Mouse (Mus musculus): ENCODE results near the gene Nat8f5. TPM values are rescaled to one million over a fixed set of nuclear protein-coding genes. Genes with fewer than 3 reads are reported as not detected.
"Not testable (repeated sequence)": the region's sequence is repeated elsewhere in the genome, so short reads cannot be mapped to it uniquely, and the experiment has no call there.

Gene Nat8f5
- polyA plus RNA-seq, 1 experiment from 2014 or later: not detected

DNA sequence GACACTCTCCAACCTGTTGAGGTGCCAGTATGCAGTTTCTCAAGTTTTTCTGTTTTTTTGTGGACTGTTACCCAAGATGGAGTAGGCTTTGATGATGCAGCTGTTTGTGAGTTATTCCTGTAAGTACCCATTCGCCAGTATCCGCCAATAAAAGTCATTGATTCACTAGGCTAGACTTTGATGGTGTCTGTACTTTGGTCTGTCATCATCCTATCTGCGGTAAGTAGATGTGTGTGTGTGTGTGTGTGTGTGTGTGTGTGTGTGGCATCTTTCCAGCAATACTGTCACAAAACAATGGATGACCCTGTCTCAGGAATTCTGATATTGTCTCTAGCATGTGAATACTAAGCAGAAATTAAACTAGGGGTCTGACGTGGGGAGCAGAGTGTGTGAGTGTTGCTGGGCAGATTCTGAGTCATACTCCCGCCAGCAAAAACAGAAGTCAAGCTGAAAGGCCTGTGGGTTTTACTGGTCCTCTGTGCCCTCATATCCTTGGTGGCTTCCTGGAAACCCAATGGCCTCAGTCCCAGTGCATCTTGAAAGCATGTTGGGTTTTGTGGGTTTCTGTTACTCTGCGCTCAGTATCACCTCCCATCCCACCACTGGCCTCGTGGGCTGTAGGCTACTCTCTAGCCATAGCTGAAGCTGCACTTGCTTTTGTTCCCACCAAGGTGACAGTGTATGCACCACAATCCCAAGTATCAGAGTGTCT is 30.4 kb upstream of the Nat8f5 start:
- H3K4me1 ChIP-seq: no peaks in the 10 kb centered on the region
- no peak overlapping the region for H3K4me2 ChIP-seq
- no peaks in the 10 kb centered on the region for H3K9me3 ChIP-seq
- H3K27ac ChIP-seq: no peak overlapping the region
- H3K36me3 ChIP-seq: no peaks in the 10 kb centered on the region
- ATAC-seq (ENCODE audit: borderline replicate concordance, extremely low read depth, low FRiP score, low TSS enrichment): no peak
- no peak overlapping the region for H3K9ac ChIP-seq
- no peaks in the 10 kb centered on the region for H3K27me3 ChIP-seq
- H3K4me3 ChIP-seq: no peak overlapping the region
- WGBS: 86% methylated on average over 7 of the region's 7 CpGs

DNA sequence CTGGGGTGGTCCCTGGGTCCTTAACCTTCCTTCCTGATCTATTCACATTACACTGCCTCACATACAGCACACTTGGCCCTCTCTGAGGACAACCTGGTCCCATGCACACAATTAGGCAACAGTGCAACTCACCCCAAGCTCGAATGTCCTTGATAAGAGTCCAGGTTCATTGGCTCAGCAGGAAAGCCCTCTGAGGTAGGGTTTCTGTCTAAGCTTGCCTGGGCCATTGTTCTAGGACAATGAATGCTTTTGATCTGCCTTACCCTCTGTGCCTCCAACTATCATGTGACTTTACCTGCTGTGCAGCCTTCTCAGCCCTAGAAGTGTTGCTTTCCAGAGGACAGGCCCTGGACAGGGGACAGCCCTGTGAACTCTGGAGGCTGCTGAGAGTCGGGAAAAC is 28.5 kb upstream of the Nat8f5 start:
- ATAC-seq (ENCODE audit: borderline replicate concordance, extremely low read depth, low FRiP score, low TSS enrichment): no peak
- 16% methylated on average over 2 of the region's 2 CpGs for WGBS

DNA sequence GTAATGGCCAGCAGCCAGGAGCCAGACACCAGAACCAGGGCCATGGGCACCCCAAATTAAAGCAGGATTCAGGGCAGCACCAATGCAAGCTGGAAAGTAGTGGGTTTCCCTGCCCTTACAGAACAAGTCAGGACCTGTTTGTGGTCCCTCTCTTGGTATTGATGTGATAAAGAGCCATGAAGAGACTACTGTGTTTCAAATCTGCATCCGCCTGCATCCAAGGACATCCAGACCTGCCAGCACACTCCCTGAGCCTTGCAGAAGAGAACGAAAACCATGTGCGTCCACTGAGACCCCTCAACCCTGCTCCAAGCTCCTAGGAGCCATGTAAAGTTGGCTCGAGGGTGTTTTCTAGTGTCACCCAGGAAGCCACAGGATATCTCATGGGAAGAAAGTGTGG is 27.4 kb upstream of the Nat8f5 start:
- ATAC-seq (ENCODE audit: borderline replicate concordance, extremely low read depth, low FRiP score, low TSS enrichment): no peak
- H3K36me3 ChIP-seq: no peaks in the 10 kb centered on the region
- no peaks in the 10 kb centered on the region for H3K27me3 ChIP-seq
- no peak overlapping the region for H3K27ac ChIP-seq
- H3K9me3 ChIP-seq: no peaks in the 10 kb centered on the region
- no peak overlapping the region for H3K4me2 ChIP-seq
- H3K9ac ChIP-seq: no peak overlapping the region
- H3K4me1 ChIP-seq: no peaks in the 10 kb centered on the region
- H3K4me3 ChIP-seq: no peak overlapping the region
- 75% methylated on average over 4 of the region's 4 CpGs for WGBS

More for the DNA sequence above, 28.5 kb upstream of the Nat8f5 start:
- no peak overlapping the region for H3K27ac ChIP-seq
- no peaks in the 10 kb centered on the region for H3K36me3 ChIP-seq
- no peaks in the 10 kb centered on the region for H3K4me1 ChIP-seq
- H3K4me2 ChIP-seq: no peak overlapping the region
- no peak overlapping the region for H3K9ac ChIP-seq
- no peaks in the 10 kb centered on the region for H3K27me3 ChIP-seq
- no peaks in the 10 kb centered on the region for H3K9me3 ChIP-seq
- no peak overlapping the region for H3K4me3 ChIP-seq

- ATAC-seq (ENCODE audit: borderline replicate concordance, extremely low read depth, low FRiP score, low TSS enrichment): no peak
These were observed 26.1 kb upstream of the Nat8f5 start for GRCm38 (mm10) chr6:85846921-85847320.

GRCm38 (mm10) chr6:85843677-85844458 is 23.1 kb upstream of the Nat8f5 start:
- not testable (repeated sequence) for H3K4me3 ChIP-seq; H3K9ac ChIP-seq; H3K36me3 ChIP-seq; H3K4me1 ChIP-seq; H3K9me3 ChIP-seq; H3K27me3 ChIP-seq; H3K27ac ChIP-seq; ATAC-seq (ENCODE audit: borderline replicate concordance, extremely low read depth, low FRiP score, low TSS enrichment); H3K4me2 ChIP-seq
- 81% methylated on average over 25 of the region's 25 CpGs for WGBS

More at GRCm38 (mm10) chr6:85846921-85847320, 26.1 kb upstream of the Nat8f5 start:
- no peak overlapping the region for H3K4me2 ChIP-seq
- H3K4me1 ChIP-seq: no peaks in the 10 kb centered on the region
- no peaks in the 10 kb centered on the region for H3K36me3 ChIP-seq
- WGBS: 23% methylated on average over 1 of the region's 1 CpGs
- H3K4me3 ChIP-seq: no peak overlapping the region
- no peaks in the 10 kb centered on the region for H3K9me3 ChIP-seq
- no peaks in the 10 kb centered on the region for H3K27me3 ChIP-seq
- no peak overlapping the region for H3K27ac ChIP-seq
- no peak overlapping the region for H3K9ac ChIP-seq

DNA sequence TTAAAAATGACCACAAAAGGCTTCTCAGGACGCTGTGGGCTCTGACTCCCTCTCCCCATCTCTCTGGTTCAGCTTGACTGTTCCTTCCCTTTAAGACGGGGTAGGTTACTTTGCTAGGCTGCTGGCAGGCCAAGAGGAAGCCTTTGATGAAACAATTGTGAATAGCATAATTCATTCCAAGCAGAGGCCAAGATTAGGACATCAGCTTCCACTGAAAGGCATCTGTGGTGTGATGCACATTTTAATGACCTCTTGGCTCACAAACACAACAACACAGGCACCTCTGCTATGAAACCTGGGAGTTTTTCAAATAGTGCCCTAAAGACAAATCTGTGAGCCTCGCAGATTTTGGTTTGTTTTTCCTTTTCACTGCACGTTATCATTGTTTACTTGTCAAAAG is 19.2 kb upstream of the Nat8f5 start:
- Histone ChIP-seq H3K9ac (no peak overlapping the region), H3K4me2 (no peak overlapping the region), H3K9me3 (no peaks in the 10 kb centered on the region), H3K27me3 (no peaks in the 10 kb centered on the region), H3K36me3 (no peaks in the 10 kb centered on the region), H3K4me1 (no peaks in the 10 kb centered on the region), H3K4me3 (no peak overlapping the region), H3K27ac (no peak overlapping the region)
- WGBS: 41% methylated on average over 4 of the region's 4 CpGs
- no peak for ATAC-seq (ENCODE audit: borderline replicate concordance, extremely low read depth, low FRiP score, low TSS enrichment)

GRCm38 (mm10) chr6:85838674-85839073 is 17.9 kb upstream of the Nat8f5 start:
- Histone ChIP-seq H3K27me3 (no peaks in the 10 kb centered on the region), H3K36me3 (no peaks in the 10 kb centered on the region), H3K4me1 (no peaks in the 10 kb centered on the region), H3K9ac (no peak overlapping the region), H3K4me3 (no peak overlapping the region), H3K4me2 (no peak overlapping the region), H3K9me3 (no peaks in the 10 kb centered on the region), H3K27ac (no peak overlapping the region)
- ATAC-seq (ENCODE audit: borderline replicate concordance, extremely low read depth, low FRiP score, low TSS enrichment): no peak
- 60% methylated on average over 8 of the region's 8 CpGs for WGBS

GRCm38 (mm10) chr6:85837307-85837706 is 16.5 kb upstream of the Nat8f5 start:
- ATAC-seq (ENCODE audit: borderline replicate concordance, extremely low read depth, low FRiP score, low TSS enrichment); H3K4me3 ChIP-seq; H3K36me3 ChIP-seq; H3K27me3 ChIP-seq; H3K27ac ChIP-seq; H3K4me1 ChIP-seq; H3K9me3 ChIP-seq; H3K9ac ChIP-seq: not testable (repeated sequence)
- H3K4me2 ChIP-seq: peak overlapping the region; percentile 39
- 10% methylated on average over 12 of the region's 12 CpGs for WGBS

GRCm38 (mm10) chr6:85836827-85837226 is 16.1 kb upstream of the Nat8f5 start:
- not testable (repeated sequence) for H3K4me1 ChIP-seq; H3K9ac ChIP-seq; H3K4me3 ChIP-seq; H3K27ac ChIP-seq; H3K36me3 ChIP-seq; H3K27me3 ChIP-seq; H3K9me3 ChIP-seq; ATAC-seq (ENCODE audit: borderline replicate concordance, extremely low read depth, low FRiP score, low TSS enrichment)
- peak overlapping the region; percentile 39 for H3K4me2 ChIP-seq
- WGBS: 11% methylated on average over 9 of the region's 9 CpGs

DNA sequence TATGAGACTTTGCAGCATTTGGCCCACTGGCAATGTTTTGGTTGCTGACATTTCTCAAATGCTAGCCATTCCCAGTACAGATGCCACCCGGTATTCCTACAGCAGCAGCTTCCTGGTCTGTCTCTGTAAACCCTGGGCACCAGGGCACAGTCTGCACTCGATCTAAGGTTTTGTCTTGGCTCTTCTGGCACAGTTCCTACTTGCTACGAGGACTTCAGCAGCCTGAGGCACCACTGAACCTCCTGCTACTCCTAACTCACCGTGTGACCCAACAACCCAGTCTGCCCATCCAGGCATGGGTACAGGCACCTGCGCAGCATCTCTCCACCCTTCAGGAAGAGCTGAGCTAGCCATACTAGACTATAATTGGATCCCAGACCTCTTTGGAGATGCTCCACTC is 15.3 kb upstream of the Nat8f5 start:
- H3K9ac ChIP-seq; H3K9me3 ChIP-seq; H3K4me1 ChIP-seq; H3K27me3 ChIP-seq; H3K27ac ChIP-seq; H3K36me3 ChIP-seq; ATAC-seq (ENCODE audit: borderline replicate concordance, extremely low read depth, low FRiP score, low TSS enrichment); H3K4me2 ChIP-seq; H3K4me3 ChIP-seq: not testable (repeated sequence)
- 68% methylated on average over 5 of the region's 5 CpGs for WGBS

GRCm38 (mm10) chr6:85835104-85835503 is 14.3 kb upstream of the Nat8f5 start:
- 75% methylated on average over 1 of the region's 2 CpGs for WGBS
- not testable (repeated sequence) for H3K36me3 ChIP-seq; H3K4me1 ChIP-seq; H3K27me3 ChIP-seq; H3K4me2 ChIP-seq; H3K9ac ChIP-seq; ATAC-seq (ENCODE audit: borderline replicate concordance, extremely low read depth, low FRiP score, low TSS enrichment); H3K9me3 ChIP-seq; H3K4me3 ChIP-seq; H3K27ac ChIP-seq

DNA sequence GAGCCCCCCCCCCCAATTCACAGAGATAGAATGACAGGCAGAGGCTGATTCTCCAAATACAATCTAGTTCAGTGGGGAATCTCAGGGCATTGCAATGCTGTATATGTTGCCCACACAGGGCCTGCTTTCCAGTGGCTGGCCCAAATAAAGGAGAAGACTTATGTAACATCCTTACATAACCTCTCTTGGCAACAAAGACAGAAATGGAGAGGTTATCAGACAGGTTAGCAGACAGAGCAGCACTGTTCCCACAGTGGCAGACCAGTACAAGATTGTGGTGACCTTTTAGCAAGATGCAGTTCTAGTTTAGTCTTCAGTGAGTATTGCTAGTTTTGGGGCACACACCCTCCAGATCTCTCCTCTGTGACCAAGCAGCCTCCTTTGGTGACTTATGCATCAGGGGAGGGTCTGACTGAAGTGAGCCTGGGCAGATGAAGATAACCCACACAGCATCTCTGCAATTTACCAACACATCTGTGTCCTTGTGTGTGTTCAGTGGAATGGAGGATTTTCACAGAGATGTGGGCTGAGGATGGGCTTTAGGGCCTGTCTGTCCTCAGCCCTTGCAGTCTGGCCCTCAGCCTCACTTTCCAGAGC is 13.8 kb upstream of the Nat8f5 start:
- H3K27ac ChIP-seq; H3K36me3 ChIP-seq; H3K9me3 ChIP-seq; H3K4me3 ChIP-seq; H3K4me1 ChIP-seq; H3K27me3 ChIP-seq; ATAC-seq (ENCODE audit: borderline replicate concordance, extremely low read depth, low FRiP score, low TSS enrichment); H3K4me2 ChIP-seq; H3K9ac ChIP-seq: not testable (repeated sequence)
